19 mouse cellular contexts compared by ENCODE assay signal in the genomic region with DNA sequence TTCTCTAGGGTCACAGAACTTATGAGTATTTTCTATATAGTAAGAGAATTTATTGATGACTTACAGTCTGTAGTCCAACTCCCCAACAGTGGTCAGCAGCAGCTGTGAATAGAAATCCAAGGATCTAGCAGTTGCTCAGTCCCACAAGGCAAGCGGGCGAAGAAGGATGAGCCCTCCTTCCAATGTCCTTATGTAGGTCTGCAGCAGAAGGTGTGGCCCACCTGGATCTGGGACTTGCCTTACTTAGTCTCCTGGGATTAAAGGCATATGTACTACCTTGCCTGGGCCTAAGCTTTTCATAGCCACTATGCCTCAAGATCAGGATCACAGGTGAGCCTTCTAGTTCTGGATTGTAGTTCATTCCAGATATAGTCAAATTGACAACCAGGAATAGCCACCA. TPM values are rescaled to one million over a fixed set of nuclear protein-coding genes. Genes with fewer than 3 reads are reported as not detected.
DNase-seq lines count a peak whose midpoint lies in the region; ATAC-seq and TF ChIP-seq lines count a peak whose summit lies in the region.
"Had no signal": no experiment of that assay in that cellular context is flagged by ENCODE, and none has a peak within 500 bp of the region (broad histone marks: within the 10 kb centered on the region; RNA-seq: fewer than 3 reads in every experiment).

No protein-coding gene starts in this region.

- no peak for ATAC-seq in stomach, postnatal 0 days (ENCODE audit: low FRiP score, low TSS enrichment)
- ATAC-seq: forebrain, embryonic 14.5 days; hindbrain, postnatal 0 days; Patski had no signal

- H3K36me3 ChIP-seq in ES-Bruce4 (ENCODE audit: control insufficient read depth, insufficient read depth, low read length, poor library complexity, severe bottlenecking) = peaks cover 4% of the 10 kb centered on the region
- no peaks in the 10 kb centered on the region for H3K36me3 ChIP-seq in stomach, postnatal 0 days (ENCODE audit: control insufficient read depth, insufficient read depth, low read length)
- H3K36me3 ChIP-seq: heart, embryonic 15.5 days; hindbrain, embryonic 13.5 days had no signal

- TF ChIP-seq EP300 in ES-Bruce4 (IDR thresholded peaks at IDR 0.05; ENCODE audit: insufficient read depth, low read depth, low read length) = no peak
- no peak for TF ChIP-seq EP300 in stomach, postnatal 0 days (optimal IDR thresholded peaks at IDR 0.05)

- peak overlapping the region; percentile 9; the same call in 1 of the 2 replicates for H3K27ac ChIP-seq in layer of hippocampus, adult 2 months
- no peak overlapping the region for H3K27ac ChIP-seq in ES-Bruce4 (ENCODE audit: insufficient read depth, low read length)
- peak overlapping the region; percentile 42; the same call in 1 of the 2 replicates for H3K27ac ChIP-seq in brown adipose tissue, adult 24 weeks (replicated peaks; ENCODE audit: low read depth, low read length)
- H3K27ac ChIP-seq in stomach, postnatal 0 days (replicated peaks) = peak overlapping the region; percentile 49; the same call in 1 of the 2 replicates
- H3K27ac ChIP-seq: embryonic facial prominence, embryonic 10.5 days; forebrain, embryonic 10.5 days; heart, embryonic 15.5 days; hindbrain, embryonic 13.5 days; hindbrain, postnatal 0 days had no signal

- H3K9me3 ChIP-seq in ES-Bruce4 (replicated peaks; ENCODE audit: control insufficient read depth, insufficient read depth, low read length, poor library complexity, severe bottlenecking) = no peaks in the 10 kb centered on the region
- no peaks in the 10 kb centered on the region for H3K9me3 ChIP-seq in stomach, postnatal 0 days (ENCODE audit: control insufficient read depth, low read length)
- H3K9me3 ChIP-seq: embryonic facial prominence, embryonic 10.5 days; forebrain, embryonic 10.5 days; heart, embryonic 15.5 days; hindbrain, embryonic 13.5 days had no signal

- TF ChIP-seq POLR2A in ES-Bruce4 (IDR thresholded peaks at IDR 0.05; ENCODE audit: insufficient read depth, low read length) = no peak

- WGBS in stomach, postnatal 0 days = 94% methylated on average over 2 of the region's 2 CpGs

- no peak overlapping the region for H3K9ac ChIP-seq in ES-Bruce4 (ENCODE audit: low read depth, poor library complexity, severe bottlenecking)
- H3K9ac ChIP-seq in stomach, postnatal 0 days (ENCODE audit: low read length) = no peak overlapping the region
- H3K9ac ChIP-seq: heart, embryonic 15.5 days; hindbrain, embryonic 13.5 days had no signal

- H3K4me3 ChIP-seq in layer of hippocampus, adult 2 months = no peak overlapping the region
- H3K4me3 ChIP-seq in ES-Bruce4 (ENCODE audit: low read depth, low read length) = 0 out of 2 replicates have a peak overlapping the region, but pooled peaks have one; percentile 32
- H3K4me3 ChIP-seq in brown adipose tissue, adult 24 weeks (ENCODE audit: insufficient read depth, low read depth, low read length) = no peak overlapping the region
- H3K4me3 ChIP-seq in stomach, postnatal 0 days (ENCODE audit: low read depth, low read length) = no peak overlapping the region
- H3K4me3 ChIP-seq: embryonic facial prominence, embryonic 10.5 days; forebrain, embryonic 10.5 days; heart, embryonic 15.5 days; hindbrain, embryonic 13.5 days had no signal

- H3K4me1 ChIP-seq in ES-Bruce4 (ENCODE audit: control insufficient read depth, insufficient read depth, low read length) = peaks cover 2% of the 10 kb centered on the region
- H3K4me1 ChIP-seq in brown adipose tissue, adult 24 weeks (ENCODE audit: control insufficient read depth, insufficient read depth, insufficient read length, low read length) = peaks cover 4% of the 10 kb centered on the region; the same call in 1 of the 2 replicates
- H3K4me1 ChIP-seq in stomach, postnatal 0 days (replicated peaks; ENCODE audit: control insufficient read depth, insufficient read depth) = peaks cover 6% of the 10 kb centered on the region; the same call in 1 of the 2 replicates

- H3K4me2 ChIP-seq in stomach, postnatal 0 days (replicated peaks; ENCODE audit: low read depth) = no peak overlapping the region
- H3K4me2 ChIP-seq: heart, embryonic 11.5 days; heart, embryonic 15.5 days; hindbrain, embryonic 13.5 days had no signal

- no peak for DNase-seq in layer of hippocampus, adult 2 months (ENCODE audit: low spot score in 2 of 2)
- DNase-seq in layer of hippocampus, adult 9-11 months = no peak
- DNase-seq in stomach, postnatal 0 days (ENCODE audit: low spot score) = no peak
- DNase-seq in left cerebral cortex, adult 8-10 months (ENCODE audit: low spot score in 2 of 2) = no peak
- no peak for DNase-seq in frontal cortex, postnatal 25 days (ENCODE audit: low spot score in 2 of 2)
- DNase-seq: cerebellum, adult 11-12 months; cerebellum, adult 9-11 months; gastrocnemius, postnatal 36 days; heart, postnatal 14 days had no signal

- H3K27me3 ChIP-seq in ES-Bruce4 (ENCODE audit: control insufficient read depth, insufficient read depth, low read length, poor library complexity, severe bottlenecking) = no peaks in the 10 kb centered on the region
- H3K27me3 ChIP-seq in stomach, postnatal 0 days (ENCODE audit: control insufficient read depth, insufficient read depth, low read length) = no peaks in the 10 kb centered on the region
- H3K27me3 ChIP-seq: heart, embryonic 15.5 days; hindbrain, embryonic 13.5 days; Patski had no signal

- no peak for TF ChIP-seq CTCF in layer of hippocampus, adult 2 months (conservative IDR thresholded peaks at IDR 0.05)
- TF ChIP-seq CTCF in ES-Bruce4 (IDR thresholded peaks at IDR 0.05; ENCODE audit: low read depth, low read length) = no peak
- no peak for TF ChIP-seq CTCF in stomach, postnatal 0 days (IDR thresholded peaks at IDR 0.05; ENCODE audit: low read depth)

RNA-seq across cellular contexts. Expression of a gene that starts 2.0 kb away (rescaled TPM):
- total RNA-seq in layer of hippocampus, adult 2 months (2021) = 10 to 100 TPM; 71.1 to 74.4 TPM
- 173 and 190 TPM in 2 replicates for polyA plus RNA-seq in ES-Bruce4 (2011; ENCODE audit: insufficient read depth, insufficient read length, low read depth, missing spikeins)
- 29.8 and 33.4 TPM in 2 replicates for polyA plus RNA-seq in brown adipose tissue, adult 24 weeks (2012; ENCODE audit: insufficient read depth, insufficient read length, missing spikeins)
- 67.9 and 75.2 TPM in 2 replicates for polyA plus RNA-seq in stomach, postnatal 0 days (2015; fragmentation: Nextera tagmentation; extraction: Ambion mirVana)
- 10 to 100 TPM; 66.3 to 80.7 (median 70.4) TPM for total RNA-seq in left cerebral cortex, adult 8-10 months (2022)

RNA-seq across cellular contexts. Expression of a gene that starts 45.7 kb away (rescaled TPM):
- total RNA-seq in layer of hippocampus, adult 2 months (2021) = 10 to 100 TPM; 45.9 to 47.6 TPM
- polyA plus RNA-seq in ES-Bruce4 (2011; ENCODE audit: insufficient read depth, insufficient read length, low read depth, missing spikeins) = 0.15 and 0.30 TPM in 2 replicates
- 26.8 and 39.3 TPM in 2 replicates for polyA plus RNA-seq in brown adipose tissue, adult 24 weeks (2012; ENCODE audit: insufficient read depth, insufficient read length, missing spikeins)
- polyA plus RNA-seq in stomach, postnatal 0 days (2015; fragmentation: Nextera tagmentation; extraction: Ambion mirVana) = 0.11 and 0.18 TPM in 2 replicates
- total RNA-seq in left cerebral cortex, adult 8-10 months (2022) = 10 to 100 TPM; 28.2 to 32.0 (median 29.1) TPM

Comparison
In these comparisons a context has a peak if more than half of its experiments do, and no peak if none do; other contexts are left out.
1. RNA of a gene that starts 45.7 kb away (polyA plus RNA-seq): 26.8 to 39.3 TPM in brown adipose tissue, adult 24 weeks; 0.15 to 0.30 TPM in ES-Bruce4 and 0.11 to 0.18 TPM in stomach, postnatal 0 days; every median in the first group is over 10 times any median in the second.